Mouse (Mus musculus): ENCODE measurements around the gene Arhgef12.
A peak's percentile ranks its signal among the peaks of the same experiment; 100 is the strongest.

DNA sequence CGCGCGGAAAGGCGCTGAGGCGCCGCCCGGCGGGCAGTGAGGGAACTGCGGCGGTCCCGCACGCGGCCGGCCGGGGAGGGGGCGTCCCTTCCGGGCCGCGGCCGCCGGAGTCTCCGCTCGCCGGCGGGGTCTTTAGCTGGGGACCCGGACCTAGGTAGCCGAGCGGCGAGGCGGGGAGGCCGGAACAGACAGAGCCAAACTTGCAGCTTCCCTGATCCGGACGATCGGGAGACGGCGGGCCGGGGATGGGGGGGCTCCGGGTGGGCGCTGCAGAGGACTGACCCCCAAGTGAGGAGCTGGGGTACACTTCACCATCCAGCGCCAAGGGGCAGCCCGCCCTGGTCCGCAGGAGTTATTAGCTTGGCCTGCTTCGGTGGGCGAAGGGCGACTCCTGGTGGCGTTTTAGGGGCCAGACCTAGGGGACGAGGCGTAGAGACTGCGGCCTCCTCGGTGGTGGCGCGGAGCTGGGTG is 162.5 kb downstream of the Arhgef12 start:
- TF ChIP-seq CTCF (IDR thresholded peaks at IDR 0.05; ENCODE audit: borderline replicate concordance, insufficient read depth, low read length) (peak; percentile 88), POLR2A (IDR thresholded peaks at IDR 0.05; ENCODE audit: low read depth, low read length) (no peak)
